Mouse (Mus musculus): Measurements from ENCODE around the gene Kmt2a. TPM values are rescaled to one million over a fixed set of nuclear protein-coding genes. Genes with fewer than 3 reads are reported as not detected.
A peak's percentile ranks its signal among the peaks of the same experiment; 100 is the strongest.

The Kmt2a gene
- polyA plus RNA-seq, 1 experiment from 2014 or later = 22.7 TPM

DNA sequence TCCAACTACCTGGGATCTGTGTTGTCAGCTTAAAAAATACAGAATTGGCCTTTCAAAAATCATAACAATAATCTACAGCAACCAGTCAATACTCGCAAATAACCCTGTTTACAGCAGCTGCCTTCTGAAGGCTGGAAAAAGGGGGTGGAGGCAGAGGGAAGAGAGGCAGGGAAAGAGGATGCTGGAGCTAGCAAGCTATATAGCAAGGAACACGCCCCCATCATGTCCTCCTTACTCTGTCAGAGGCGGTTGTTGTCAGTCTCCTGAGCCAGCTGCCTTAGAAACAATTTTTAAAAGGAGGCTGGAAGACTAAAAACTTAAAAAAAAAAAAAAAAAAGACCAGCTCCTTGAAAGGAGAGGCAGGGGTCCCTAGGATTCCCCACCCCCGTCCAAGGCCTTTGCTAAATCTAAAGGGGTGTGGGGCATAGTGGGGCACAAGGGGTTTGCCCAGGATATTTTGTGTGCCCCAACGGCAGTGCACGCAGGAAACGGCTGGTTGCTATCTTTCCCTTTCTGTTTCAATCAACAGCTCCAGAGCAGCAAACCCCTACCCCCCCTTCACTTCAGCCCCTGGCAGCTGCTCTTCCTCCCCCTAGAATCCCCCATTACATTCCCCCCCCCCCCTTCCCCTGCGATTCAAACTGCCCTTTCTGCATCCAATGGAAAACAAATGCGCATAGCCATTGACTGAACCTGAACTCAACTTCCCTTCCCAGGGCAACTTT is 2.2 kb downstream of the Kmt2a start:
- peaks cover 64% of the 10 kb centered on the region for H3K4me1 ChIP-seq
- no peak for ATAC-seq
- 13% methylated on average over 9 of the region's 9 CpGs for WGBS

DNA sequence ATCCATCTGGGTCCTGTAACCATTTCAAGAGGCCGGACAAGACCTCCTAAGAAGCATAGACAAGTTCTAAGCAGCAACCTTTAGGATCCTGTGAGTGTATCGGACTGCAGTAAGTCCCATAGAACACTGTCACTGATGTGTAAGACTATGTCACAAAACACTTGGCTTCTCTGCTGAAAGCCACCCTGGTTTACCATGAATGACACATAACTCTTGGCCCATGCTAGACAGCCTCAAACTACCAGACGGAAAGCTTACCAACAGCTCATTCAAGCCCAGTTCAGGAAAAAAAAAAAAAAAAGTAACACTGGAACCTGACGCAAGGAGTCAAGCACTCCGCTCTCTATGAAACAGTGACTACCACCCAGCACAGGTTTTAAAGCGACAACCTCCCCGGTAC is 3.4 kb downstream of the Kmt2a start:
- peak overlapping the region; percentile 90 for H3K4me2 ChIP-seq
- H3K36me3 ChIP-seq (ENCODE audit: poor library complexity, severe bottlenecking) = 0 out of 2 replicates have a peak, but pooled peaks cover 6% of the 10 kb centered on the region
- H3K9me3 ChIP-seq (replicated peaks) = no peaks in the 10 kb centered on the region
- H3K27ac ChIP-seq = no peak overlapping the region
- no peaks in the 10 kb centered on the region for H3K27me3 ChIP-seq
- no peak overlapping the region for H3K9ac ChIP-seq
- 91% methylated on average over 7 of the region's 7 CpGs for WGBS
- no peak for ATAC-seq
- H3K4me3 ChIP-seq = no peak overlapping the region
- H3K4me1 ChIP-seq = peaks cover 73% of the 10 kb centered on the region

More for the DNA sequence above, 2.2 kb downstream of the Kmt2a start:
- 0 out of 2 replicates have a peak, but pooled peaks cover 6% of the 10 kb centered on the region for H3K36me3 ChIP-seq (ENCODE audit: poor library complexity, severe bottlenecking)
- peak overlapping the region; percentile 100 for H3K4me3 ChIP-seq
- no peaks in the 10 kb centered on the region for H3K27me3 ChIP-seq
- H3K4me2 ChIP-seq = peak overlapping the region; percentile 90
- H3K9ac ChIP-seq = peak overlapping the region; percentile 96
- no peaks in the 10 kb centered on the region for H3K9me3 ChIP-seq (replicated peaks)
- peak overlapping the region; percentile 100 for H3K27ac ChIP-seq

DNA sequence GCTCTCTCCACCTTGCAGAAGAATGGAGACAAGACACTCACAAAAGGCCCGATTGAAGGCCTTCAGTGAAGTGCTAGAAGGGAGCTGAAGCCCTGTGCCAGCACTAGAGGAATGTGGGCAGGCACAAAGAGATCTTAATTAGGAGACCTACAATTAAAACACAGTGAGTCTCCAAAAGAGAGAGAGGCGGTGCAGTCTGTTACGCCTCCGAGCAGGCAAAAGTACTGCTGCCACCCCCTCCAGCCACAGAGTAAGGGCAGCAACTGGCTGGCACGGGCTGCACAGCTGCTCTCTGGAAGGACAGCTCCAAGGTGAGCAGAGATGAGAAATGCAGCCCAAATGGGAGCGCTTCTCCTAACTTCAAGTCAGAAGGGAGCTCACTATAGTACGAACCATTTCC is 5.6 kb downstream of the Kmt2a start:
- Histone ChIP-seq H3K9ac (peak overlapping the region; percentile 47; the same call in 1 of the 2 replicates), H3K9me3 (replicated peaks) (no peaks in the 10 kb centered on the region), H3K4me3 (0 out of 2 replicates have a peak overlapping the region, but pooled peaks have one; percentile 6), H3K27ac (peak overlapping the region; percentile 54), H3K36me3 (ENCODE audit: poor library complexity, severe bottlenecking) (peaks cover 16% of the 10 kb centered on the region; the same call in 1 of the 2 replicates), H3K4me1 (peaks cover 81% of the 10 kb centered on the region), H3K4me2 (peak overlapping the region; percentile 44), H3K27me3 (no peaks in the 10 kb centered on the region)
- 23% methylated on average over 7 of the region's 7 CpGs for WGBS
- peak; percentile 44; the same call in 1 of the 2 replicates for ATAC-seq

DNA sequence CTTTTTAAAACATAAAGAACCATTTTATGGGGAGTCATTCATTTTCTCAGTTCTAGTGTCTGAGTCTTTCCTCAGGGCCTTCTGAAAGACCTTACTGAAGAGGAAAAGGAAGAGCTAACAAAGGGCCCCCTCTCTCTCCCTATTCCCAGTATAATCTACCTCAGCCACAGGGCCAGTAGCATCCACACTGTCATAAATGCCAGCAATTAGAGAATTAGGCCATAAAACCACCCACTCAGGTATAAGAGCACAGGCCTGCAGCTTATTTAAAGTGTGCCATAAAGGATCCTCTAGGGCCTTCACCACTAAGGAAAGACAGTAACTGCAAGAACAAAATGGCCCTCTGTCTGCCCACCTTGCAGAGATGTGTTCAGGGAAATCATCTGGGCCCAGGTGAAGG is 6.9 kb downstream of the Kmt2a start:
- H3K9ac ChIP-seq = no peak overlapping the region
- H3K36me3 ChIP-seq (ENCODE audit: poor library complexity, severe bottlenecking) = peaks cover 21% of the 10 kb centered on the region; the same call in 1 of the 2 replicates
- H3K4me3 ChIP-seq = no peak overlapping the region
- no peak overlapping the region for H3K4me2 ChIP-seq
- H3K27me3 ChIP-seq = no peaks in the 10 kb centered on the region
- ATAC-seq = no peak
- no peak overlapping the region for H3K27ac ChIP-seq
- no peaks in the 10 kb centered on the region for H3K9me3 ChIP-seq (replicated peaks)
- H3K4me1 ChIP-seq = peaks cover 80% of the 10 kb centered on the region

DNA sequence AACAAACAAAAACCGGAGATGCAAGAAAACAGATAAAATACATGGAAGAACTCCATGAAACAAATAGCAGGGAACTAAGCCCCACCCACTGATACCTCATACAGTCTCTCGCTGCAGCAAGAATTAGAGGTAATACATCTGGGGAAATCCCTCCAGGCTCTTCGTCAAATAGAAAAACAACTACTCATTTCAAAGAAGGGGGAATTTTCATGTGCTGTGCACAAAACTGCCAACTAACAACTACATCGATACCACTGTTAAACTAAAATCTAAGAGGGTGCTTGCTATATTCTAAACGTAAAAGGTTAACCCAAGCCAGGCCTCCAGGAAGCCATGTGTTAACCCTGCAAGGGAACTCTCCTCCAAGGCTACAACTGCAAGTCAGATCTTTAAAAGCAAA is 7.4 kb downstream of the Kmt2a start:
- no peak for ATAC-seq
- Histone ChIP-seq H3K27me3 (no peaks in the 10 kb centered on the region), H3K27ac (no peak overlapping the region), H3K4me2 (no peak overlapping the region), H3K9ac (no peak overlapping the region), H3K9me3 (replicated peaks) (no peaks in the 10 kb centered on the region), H3K4me1 (peaks cover 75% of the 10 kb centered on the region), H3K36me3 (ENCODE audit: poor library complexity, severe bottlenecking) (peaks cover 21% of the 10 kb centered on the region), H3K4me3 (no peak overlapping the region)
- 74% methylated on average over 5 of the region's 5 CpGs for WGBS

DNA sequence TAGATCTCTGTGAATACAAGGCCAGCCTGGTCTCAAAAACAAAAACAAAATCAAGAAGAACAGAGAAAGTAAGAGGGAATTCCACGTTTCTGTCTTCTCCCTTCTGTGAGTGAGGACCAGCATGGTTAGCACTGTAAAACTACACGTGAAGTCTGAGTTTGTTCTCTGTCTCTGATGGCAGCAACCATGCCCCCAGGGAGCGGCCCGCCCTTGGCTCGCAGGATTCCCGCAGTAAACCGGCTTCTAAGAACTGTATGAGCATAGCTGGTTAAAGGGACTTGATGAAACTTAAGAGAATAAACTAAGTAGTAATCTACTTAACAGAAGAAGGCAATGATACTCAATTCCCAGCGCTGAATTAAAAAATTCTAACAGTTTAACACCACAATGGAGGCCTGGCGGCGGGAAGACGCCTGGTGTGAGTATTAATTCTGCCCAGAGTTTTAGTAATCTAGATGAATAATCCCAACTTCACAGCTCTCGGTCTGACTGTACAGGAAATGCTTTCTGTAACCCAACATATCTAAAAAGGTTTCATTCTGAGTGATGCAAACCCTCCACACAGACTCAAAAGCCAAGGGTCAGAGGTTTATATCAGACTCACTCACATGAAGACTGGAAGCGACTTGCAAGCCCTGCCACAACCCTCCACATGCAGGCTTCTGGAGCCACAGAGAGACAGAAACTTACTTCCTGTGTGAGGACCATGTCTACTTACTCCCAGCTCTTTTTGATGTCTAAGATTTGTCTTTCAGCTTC is 12.6 kb downstream of the Kmt2a start:
- H3K27ac ChIP-seq = no peak overlapping the region
- H3K9me3 ChIP-seq (replicated peaks) = no peaks in the 10 kb centered on the region
- ATAC-seq = no peak
- peaks cover 56% of the 10 kb centered on the region for H3K4me1 ChIP-seq
- H3K36me3 ChIP-seq (ENCODE audit: poor library complexity, severe bottlenecking) = peaks cover 37% of the 10 kb centered on the region
- WGBS = 87% methylated on average over 13 of the region's 13 CpGs
- no peak overlapping the region for H3K4me2 ChIP-seq
- no peaks in the 10 kb centered on the region for H3K27me3 ChIP-seq
- H3K4me3 ChIP-seq = no peak overlapping the region
- no peak overlapping the region for H3K9ac ChIP-seq

DNA sequence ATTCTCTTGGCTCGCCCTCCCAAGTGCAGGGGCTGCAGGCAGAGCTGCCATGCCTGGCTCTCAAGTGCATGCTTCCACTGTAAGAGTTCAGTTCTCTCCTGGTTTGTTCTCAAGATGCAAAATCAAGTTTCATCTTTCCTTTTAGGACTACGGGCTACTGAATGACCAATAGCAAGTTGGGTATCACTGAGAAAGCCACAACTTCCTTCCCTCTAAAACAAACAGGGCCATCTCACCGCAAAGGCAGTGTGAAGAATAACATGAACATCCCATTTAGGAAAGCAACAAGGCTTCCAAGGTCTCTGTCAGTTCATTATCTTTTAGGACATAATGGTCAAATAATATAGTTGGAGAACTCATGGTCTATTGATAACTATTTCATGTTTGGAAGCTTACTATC is 13.4 kb downstream of the Kmt2a start:
- no peak for ATAC-seq
- Histone ChIP-seq H3K36me3 (ENCODE audit: poor library complexity, severe bottlenecking) (peaks cover 40% of the 10 kb centered on the region), H3K9ac (no peak overlapping the region), H3K27ac (no peak overlapping the region), H3K4me3 (no peak overlapping the region), H3K4me2 (no peak overlapping the region), H3K27me3 (no peaks in the 10 kb centered on the region), H3K9me3 (replicated peaks) (no peaks in the 10 kb centered on the region), H3K4me1 (peaks cover 47% of the 10 kb centered on the region)
- WGBS = 93% methylated on average over 3 of the region's 3 CpGs

DNA sequence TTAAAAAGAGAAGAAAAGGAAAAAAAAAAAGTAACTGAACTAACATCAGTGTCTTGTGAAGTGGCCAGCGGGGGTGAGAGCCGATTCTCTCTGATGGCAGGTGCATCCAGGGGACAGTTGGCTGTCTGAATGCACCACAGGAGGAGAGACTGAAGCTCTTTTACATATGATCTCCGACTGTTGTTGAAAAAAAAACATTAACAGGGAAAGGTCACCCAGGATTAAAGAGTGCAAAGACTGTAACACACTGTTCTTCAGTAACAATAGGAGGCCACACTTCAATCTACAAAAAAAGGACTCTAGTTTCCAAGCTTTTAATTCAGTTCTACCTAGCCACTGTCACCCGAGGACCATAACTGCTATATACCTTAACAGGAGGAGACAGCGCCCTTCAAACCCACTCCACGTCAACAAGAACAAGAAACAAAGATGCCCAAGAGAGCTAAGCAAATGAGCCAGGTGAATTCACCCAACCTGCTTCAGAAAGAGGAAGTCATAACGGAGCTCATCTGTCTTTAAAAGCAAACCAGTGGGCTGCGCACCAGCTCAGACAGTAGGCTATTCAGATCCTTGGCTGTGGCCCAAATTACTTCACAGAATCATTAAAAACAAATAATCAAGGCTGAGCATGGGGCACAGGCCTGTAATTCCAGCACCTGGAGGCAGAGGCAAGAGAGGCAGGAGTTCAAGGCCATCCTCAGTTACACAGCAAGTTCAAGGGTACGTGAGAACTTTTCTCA is 14.4 kb downstream of the Kmt2a start:
- H3K27ac ChIP-seq = 0 out of 2 replicates have a peak overlapping the region, but pooled peaks have one; percentile 12

DNA sequence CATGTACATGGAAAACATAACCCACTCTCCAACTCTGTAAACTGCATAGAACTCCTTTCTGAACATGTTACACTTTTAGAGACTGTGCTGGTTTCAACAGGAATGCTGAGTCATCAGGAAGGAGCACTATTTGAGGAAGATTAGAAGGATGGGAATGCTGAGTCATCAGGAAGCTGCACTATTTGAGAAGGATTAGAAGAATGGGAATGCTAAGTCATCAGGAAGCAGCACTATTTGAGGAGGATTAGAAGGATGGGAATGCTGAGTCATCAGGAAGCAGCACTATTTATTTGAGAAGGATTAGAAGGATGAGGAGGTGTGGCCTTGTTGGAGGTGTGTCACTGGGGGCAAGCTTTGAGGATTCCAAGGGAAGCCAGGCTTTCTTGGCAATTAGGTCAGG is 20.0 kb downstream of the Kmt2a start:
- ATAC-seq = no peak
- no peaks in the 10 kb centered on the region for H3K27me3 ChIP-seq
- H3K4me2 ChIP-seq = no peak overlapping the region

More for the DNA sequence above, 14.4 kb downstream of the Kmt2a start:
- Histone ChIP-seq H3K4me3 (no peak overlapping the region), H3K9ac (no peak overlapping the region), H3K9me3 (replicated peaks) (no peaks in the 10 kb centered on the region), H3K36me3 (ENCODE audit: poor library complexity, severe bottlenecking) (peaks cover 44% of the 10 kb centered on the region), H3K4me1 (peaks cover 43% of the 10 kb centered on the region), H3K4me2 (no peak overlapping the region), H3K27me3 (no peaks in the 10 kb centered on the region)
- ATAC-seq = no peak
- 39% methylated on average over 9 of the region's 9 CpGs for WGBS

DNA sequence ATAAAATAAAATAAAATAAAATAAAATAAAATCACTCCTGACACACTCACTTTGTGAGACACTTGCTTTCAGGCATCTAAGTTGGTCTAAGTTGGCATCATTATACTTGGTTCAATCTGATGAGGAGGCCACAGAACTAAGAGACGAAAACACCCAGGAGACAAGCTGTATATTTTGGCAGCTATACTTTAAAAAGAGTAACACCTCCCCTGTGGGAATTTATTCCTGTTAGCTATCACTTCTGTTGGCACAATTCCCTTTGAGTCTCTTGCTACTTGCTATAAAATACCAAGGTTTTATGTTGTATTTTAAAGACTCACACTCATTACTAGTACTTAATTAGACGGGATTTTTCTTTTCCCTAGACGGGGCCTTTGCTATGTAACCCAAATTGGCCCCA is 22.4 kb downstream of the Kmt2a start:
- H3K36me3 ChIP-seq (ENCODE audit: poor library complexity, severe bottlenecking) = peaks cover 21% of the 10 kb centered on the region
- H3K4me1 ChIP-seq = peaks cover 26% of the 10 kb centered on the region
- H3K4me3 ChIP-seq = no peak overlapping the region
- 73% methylated on average over 3 of the region's 3 CpGs for WGBS
- no peaks in the 10 kb centered on the region for H3K27me3 ChIP-seq
- ATAC-seq = no peak
- H3K9ac ChIP-seq = no peak overlapping the region
- no peak overlapping the region for H3K4me2 ChIP-seq
- no peak overlapping the region; the same call in 1 of the 2 replicates for H3K27ac ChIP-seq
- no peaks in the 10 kb centered on the region for H3K9me3 ChIP-seq (replicated peaks)

More for the DNA sequence above, 20.0 kb downstream of the Kmt2a start:
- no peaks in the 10 kb centered on the region for H3K9me3 ChIP-seq (replicated peaks)
- no peak overlapping the region for H3K9ac ChIP-seq
- no peak overlapping the region for H3K27ac ChIP-seq
- H3K36me3 ChIP-seq (ENCODE audit: poor library complexity, severe bottlenecking) = peaks cover 42% of the 10 kb centered on the region
- H3K4me3 ChIP-seq = no peak overlapping the region
- peaks cover 29% of the 10 kb centered on the region for H3K4me1 ChIP-seq

DNA sequence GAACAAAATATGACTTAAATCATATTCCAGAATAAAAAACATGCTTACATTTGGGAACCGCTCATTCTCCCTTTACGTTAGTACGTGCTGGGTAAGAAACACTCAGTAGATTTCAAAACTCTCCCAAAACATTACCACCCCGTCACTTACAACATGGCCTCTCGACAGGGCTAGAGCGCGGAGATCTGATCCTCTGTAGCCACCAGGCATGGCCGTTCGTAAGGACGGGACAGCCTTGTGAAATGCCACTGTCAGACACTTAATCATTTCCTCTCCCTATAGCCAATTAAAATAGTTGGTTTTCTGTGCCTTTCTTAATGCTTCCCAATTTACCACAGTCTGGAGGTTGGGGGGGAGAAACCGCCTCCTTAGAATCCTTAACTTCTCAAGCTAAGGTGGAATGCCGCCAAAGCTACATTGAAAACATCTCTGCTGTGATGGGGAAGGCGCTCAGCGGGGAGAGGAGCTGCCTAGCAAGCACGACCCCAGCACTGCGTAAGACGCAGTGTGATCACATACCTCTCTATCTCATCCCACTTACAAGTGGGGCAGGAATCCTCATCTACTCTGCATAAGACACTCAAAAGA is 23.6 kb downstream of the Kmt2a start:
- H3K27me3 ChIP-seq = no peaks in the 10 kb centered on the region
- 83% methylated on average over 17 of the region's 17 CpGs for WGBS
- no peaks in the 10 kb centered on the region for H3K9me3 ChIP-seq (replicated peaks)
- ATAC-seq = no peak
- peaks cover 26% of the 10 kb centered on the region for H3K4me1 ChIP-seq
- H3K9ac ChIP-seq = no peak overlapping the region
- no peak overlapping the region for H3K27ac ChIP-seq
- H3K4me2 ChIP-seq = no peak overlapping the region
- peaks cover 15% of the 10 kb centered on the region for H3K36me3 ChIP-seq (ENCODE audit: poor library complexity, severe bottlenecking)
- H3K4me3 ChIP-seq = no peak overlapping the region
